ENCODE assay signal across 17 mouse cellular contexts in the genomic region with DNA sequence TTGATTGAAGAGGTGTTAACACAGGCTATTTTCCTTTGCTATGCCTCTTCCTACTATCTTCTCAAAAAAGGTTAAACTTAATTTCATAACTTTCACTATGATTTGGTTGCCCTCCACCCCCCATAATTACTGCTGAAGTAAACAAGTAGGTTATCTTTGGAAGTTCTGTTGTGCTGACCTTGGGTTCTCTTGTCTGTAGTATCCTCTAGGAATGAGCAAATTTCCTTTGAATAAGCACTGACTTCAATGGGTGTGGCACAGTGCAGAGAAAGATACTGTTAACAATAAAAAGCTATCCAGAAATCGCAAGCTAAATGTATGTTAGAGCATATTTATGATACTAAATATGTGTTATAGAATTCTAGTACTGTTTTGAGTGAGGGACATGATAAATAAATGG.
"Had no signal": no experiment of that assay in that cellular context is flagged by ENCODE, and none has a peak within 500 bp of the region (broad histone marks: within the 10 kb centered on the region; RNA-seq: fewer than 3 reads in every experiment).

No protein-coding gene starts in this region.

- H3K4me3 ChIP-seq: liver, embryonic 12.5 days; midbrain, embryonic 10.5 days; midbrain, embryonic 12.5 days; myocyte; neural tube, embryonic 13.5 days; neural tube, embryonic 15.5 days; stomach, embryonic 15.5 days had no signal

- H3K9me3 ChIP-seq: liver, embryonic 12.5 days; midbrain, embryonic 10.5 days; midbrain, embryonic 12.5 days; neural tube, embryonic 13.5 days; neural tube, embryonic 15.5 days; stomach, embryonic 15.5 days had no signal

- H3K4me2 ChIP-seq: liver, embryonic 12.5 days; midbrain, embryonic 12.5 days; neural tube, embryonic 13.5 days; neural tube, embryonic 15.5 days; stomach, embryonic 15.5 days had no signal

- H3K9ac ChIP-seq: liver, embryonic 12.5 days; liver, embryonic 14.5 days; midbrain, embryonic 12.5 days; neural tube, embryonic 13.5 days; neural tube, embryonic 15.5 days; stomach, embryonic 15.5 days had no signal

- H3K27me3 ChIP-seq: liver, embryonic 12.5 days; midbrain, embryonic 12.5 days; neural tube, embryonic 13.5 days; neural tube, embryonic 15.5 days; stomach, embryonic 15.5 days had no signal

- H3K27ac ChIP-seq: liver, embryonic 12.5 days; liver, embryonic 14.5 days; midbrain, embryonic 10.5 days; midbrain, embryonic 12.5 days; neural tube, embryonic 13.5 days; neural tube, embryonic 15.5 days; stomach, embryonic 15.5 days; stomach, postnatal 0 days had no signal

- H3K4me1 ChIP-seq: liver, embryonic 12.5 days; midbrain, embryonic 10.5 days; midbrain, embryonic 12.5 days; neural tube, embryonic 13.5 days; neural tube, embryonic 15.5 days; stomach, embryonic 15.5 days had no signal

- ATAC-seq: liver, embryonic 12.5 days; midbrain, embryonic 16.5 days had no signal

- DNase-seq: lung, postnatal 4 days; midbrain, embryonic 14.5 days; retina, postnatal 1 day; right cerebral cortex, adult 18-20 months; thymus, adult 2 months; thymus, postnatal 25 days; thymus, postnatal 4 days had no signal
